9 mouse cellular contexts compared by ENCODE assay signal in the genomic region with DNA sequence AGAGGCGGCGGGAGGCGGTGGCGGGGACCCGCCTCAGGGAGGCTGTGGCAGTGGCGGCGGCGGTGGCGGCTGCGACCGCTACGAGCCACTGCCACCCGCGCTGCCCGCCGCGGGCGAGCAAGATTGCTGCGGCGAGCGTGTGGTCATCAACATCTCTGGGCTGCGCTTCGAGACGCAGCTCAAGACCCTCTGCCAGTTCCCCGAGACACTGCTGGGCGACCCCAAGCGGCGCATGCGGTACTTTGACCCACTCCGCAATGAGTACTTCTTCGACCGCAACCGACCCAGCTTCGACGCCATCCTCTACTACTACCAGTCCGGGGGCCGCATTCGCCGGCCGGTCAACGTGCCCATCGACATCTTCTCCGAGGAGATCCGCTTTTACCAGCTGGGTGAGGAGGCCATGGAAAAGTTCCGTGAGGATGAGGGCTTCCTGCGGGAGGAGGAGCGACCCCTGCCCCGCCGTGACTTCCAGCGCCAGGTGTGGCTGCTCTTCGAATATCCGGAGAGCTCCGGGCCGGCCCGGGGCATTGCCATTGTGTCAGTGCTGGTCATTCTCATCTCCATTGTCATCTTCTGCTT. TPM values are rescaled to one million over a fixed set of nuclear protein-coding genes. Genes with fewer than 3 reads are reported as not detected.
DNase-seq lines count a peak whose midpoint lies in the region; ATAC-seq lines count a peak whose summit lies in the region.
"Had no signal": no experiment of that assay in that cellular context is flagged by ENCODE, and none has a peak within 500 bp of the region (broad histone marks: within the 10 kb centered on the region; RNA-seq: fewer than 3 reads in every experiment).

No protein-coding gene starts in this region.

- no peaks in the 10 kb centered on the region for H3K9me3 ChIP-seq in forebrain, embryonic 13.5 days (replicated peaks)
- H3K9me3 ChIP-seq in liver, embryonic 15.5 days (replicated peaks): no peaks in the 10 kb centered on the region

- DNase-seq in cerebellum, adult 11-12 months: peak; percentile 9
- DNase-seq in cerebellum, adult 9-10 months: no peak
- DNase-seq in ES-CJ7 (ENCODE audit: low read depth, low spot score): peak; percentile 8
- DNase-seq in induced T-regulatory cell, adult 2 months (ENCODE audit: low read depth): peak; percentile 57
- peak; percentile 68 to 74 for DNase-seq in right cerebral cortex, postnatal 10 days (ENCODE audit: low spot score in 2 of 2)
- DNase-seq in Muller cell, postnatal 12 days (ENCODE audit: inconsistent ontology term): no peak

- WGBS in forebrain, embryonic 13.5 days: under 1% methylated on average over 55 of the region's 55 CpGs
- under 1% methylated on average over 55 of the region's 55 CpGs for WGBS in liver, embryonic 15.5 days (ENCODE audit: insufficient replicate concordance)

- peak overlapping the region; percentile 89 for H3K27ac ChIP-seq in forebrain, embryonic 13.5 days
- H3K27ac ChIP-seq in liver, embryonic 15.5 days (replicated peaks): no peak overlapping the region

- H3K27me3 ChIP-seq in forebrain, embryonic 13.5 days: no peaks in the 10 kb centered on the region
- H3K27me3 ChIP-seq in liver, embryonic 15.5 days: peaks cover 50% of the 10 kb centered on the region

- ATAC-seq in forebrain, embryonic 13.5 days: peak; percentile 61; the same call in 1 of the 2 replicates
- ATAC-seq in liver, embryonic 15.5 days (ENCODE audit: insufficient read depth): peak; percentile 20; the same call in 1 of the 2 replicates

- no peaks in the 10 kb centered on the region for H3K36me3 ChIP-seq in forebrain, embryonic 13.5 days (ENCODE audit: poor library complexity, severe bottlenecking)
- no peaks in the 10 kb centered on the region for H3K36me3 ChIP-seq in liver, embryonic 15.5 days (replicated peaks)
- H3K36me3 ChIP-seq: G1E had no signal

- peaks cover 65% of the 10 kb centered on the region for H3K4me1 ChIP-seq in forebrain, embryonic 13.5 days
- peaks cover 13% of the 10 kb centered on the region; the same call in 1 of the 2 replicates for H3K4me1 ChIP-seq in liver, embryonic 15.5 days (replicated peaks)

- H3K4me2 ChIP-seq in forebrain, embryonic 13.5 days: peak overlapping the region; percentile 68
- H3K4me2 ChIP-seq in liver, embryonic 15.5 days: peak overlapping the region; percentile 77

- H3K9ac ChIP-seq in forebrain, embryonic 13.5 days: peak overlapping the region; percentile 92
- 0 out of 2 replicates have a peak overlapping the region, but pooled peaks have one; percentile 4 for H3K9ac ChIP-seq in liver, embryonic 15.5 days

- peak overlapping the region; percentile 81 for H3K4me3 ChIP-seq in forebrain, embryonic 13.5 days
- peak overlapping the region; percentile 54 for H3K4me3 ChIP-seq in liver, embryonic 15.5 days (replicated peaks)

RNA-seq across cellular contexts. Expression of a gene that starts 0.6 kb away (rescaled TPM):
- polyA plus RNA-seq in forebrain, embryonic 13.5 days (2015; fragmentation: Nextera tagmentation; extraction: Ambion mirVana): 12.9 and 13.4 TPM in 2 replicates
- 1.1 and 1.2 TPM in 2 replicates for polyA plus RNA-seq in liver, embryonic 15.5 days (2015; fragmentation: Nextera tagmentation; extraction: Ambion mirVana)
- polyA plus RNA-seq: G1E had no signal

Comparison
In these comparisons a context has a peak if more than half of its experiments do, and no peak if none do; other contexts are left out.
1. DNase-seq: peak in cerebellum, adult 11-12 months (single experiment), ES-CJ7 (single experiment), induced T-regulatory cell, adult 2 months (single experiment) and right cerebral cortex, postnatal 10 days (2 of 2); none in cerebellum, adult 9-10 months (single experiment) and Muller cell, postnatal 12 days (single experiment).